Mouse (Mus musculus) stomach, embryonic 15.5 days (tissue): ENCODE measurements at regions not wholly inside any gene's neighbourhood (a gene's known extent, or its start where the extent isn't known, plus 50 kb on each side); places are given as distances from the start of the nearest gene placed in this dataset.
A peak's percentile ranks its signal among the peaks of the same experiment; 100 is the strongest.
"Not testable (repeated sequence)": the region's sequence is repeated elsewhere in the genome, so short reads cannot be mapped to it uniquely, and the experiment has no call there.

ENCODE experiments used
- ATAC-seq: fragments of 200-750 bp; cut with Nextera tagmentation; 2 replicates; pipeline ENCODE4 v1.8.0; 2017; ENCODE audit warnings: low read depth, moderate number of reproducible peaks, moderate TSS enrichment; ENCODE audit not compliant: insufficient read depth, low FRiP score
- H3K27ac ChIP-seq: fragments of 300-500 bp; sonication (generic); 2 replicates; pipeline ENCODE4 v1.5.1; 2015; ENCODE audit warnings: mild to moderate bottlenecking, inconsistent platforms
- H3K27me3 ChIP-seq: fragments of 300-500 bp; sonication (generic); replicated peaks from 2 replicates; pipeline ENCODE4 v1.6.1; 2015; ENCODE audit warnings: inconsistent platforms
- H3K36me3 ChIP-seq: fragments of 300-500 bp; sonication (generic); 2 replicates; pipeline ENCODE4 v1.6.1; 2015; ENCODE audit warnings: inconsistent platforms
- H3K4me1 ChIP-seq: fragments of 300-500 bp; sonication (generic); 2 replicates; pipeline ENCODE4 v1.6.1; 2015; ENCODE audit warnings: inconsistent platforms
- H3K4me2 ChIP-seq: fragments of 300-500 bp; sonication (generic); 2 replicates; pipeline ENCODE4 v1.6.1; 2015; ENCODE audit warnings: mild to moderate bottlenecking, inconsistent platforms
- H3K4me3 ChIP-seq: fragments of 300-500 bp; sonication (generic); replicated peaks from 2 replicates; pipeline ENCODE4 v1.5.1; 2015; ENCODE audit warnings: inconsistent platforms
- H3K9ac ChIP-seq: fragments of 300-500 bp; sonication (generic); 2 replicates; pipeline ENCODE4 v1.6.1; 2015; ENCODE audit warnings: inconsistent platforms
- H3K9me3 ChIP-seq: fragments of 300-500 bp; sonication (generic); 2 replicates; pipeline ENCODE4 v1.6.1; 2016; ENCODE audit warnings: inconsistent platforms
- WGBS: fragments of 180-500 bp; shearing (Covaris S2); methylation state at CpG from one replicate; pipeline ENCODE4 v1.1.7; 2015; 5-methylcytosine and 5-hydroxymethylcytosine counted together

DNA sequence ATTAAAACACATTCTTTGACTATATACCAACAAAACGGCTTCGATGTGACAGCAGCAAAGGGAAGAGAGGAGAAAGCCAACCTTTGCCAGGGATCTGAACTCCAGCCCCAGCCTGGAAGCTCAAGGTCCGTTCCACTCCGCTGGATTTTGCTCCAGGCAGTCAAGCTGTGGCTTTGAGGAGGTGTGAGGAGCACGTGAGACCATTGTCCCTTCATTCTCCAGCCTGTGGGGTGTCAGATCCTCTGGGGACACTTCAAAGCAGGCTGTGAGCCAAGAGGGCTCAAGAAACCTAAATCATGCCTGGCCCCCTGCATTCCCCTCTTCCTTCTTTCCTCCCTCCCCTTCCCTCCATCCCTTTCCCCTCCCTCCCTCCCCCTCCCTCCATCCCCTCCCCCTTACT lies 154.9 kb upstream of the Rpl38 start:
- Histone ChIP-seq H3K4me3 (no peak overlapping the region), H3K27ac (no peak overlapping the region), H3K4me2 (no peak overlapping the region), H3K4me1 (peaks cover 8% of the 10 kb centered on the region; the same call in 1 of the 2 replicates), H3K9ac (no peak overlapping the region), H3K27me3 (no peaks in the 10 kb centered on the region), H3K9me3 (no peaks in the 10 kb centered on the region), H3K36me3 (no peaks in the 10 kb centered on the region)
- WGBS = 22% methylated on average over 5 of the region's 5 CpGs
- ATAC-seq = no peak

GRCm38 (mm10) chr11:114511994-114512393 lies 156.3 kb upstream of the Rpl38 start:
- 9% methylated on average over 5 of the region's 5 CpGs for WGBS
- ATAC-seq = no peak
- no peak overlapping the region for H3K4me3 ChIP-seq

DNA sequence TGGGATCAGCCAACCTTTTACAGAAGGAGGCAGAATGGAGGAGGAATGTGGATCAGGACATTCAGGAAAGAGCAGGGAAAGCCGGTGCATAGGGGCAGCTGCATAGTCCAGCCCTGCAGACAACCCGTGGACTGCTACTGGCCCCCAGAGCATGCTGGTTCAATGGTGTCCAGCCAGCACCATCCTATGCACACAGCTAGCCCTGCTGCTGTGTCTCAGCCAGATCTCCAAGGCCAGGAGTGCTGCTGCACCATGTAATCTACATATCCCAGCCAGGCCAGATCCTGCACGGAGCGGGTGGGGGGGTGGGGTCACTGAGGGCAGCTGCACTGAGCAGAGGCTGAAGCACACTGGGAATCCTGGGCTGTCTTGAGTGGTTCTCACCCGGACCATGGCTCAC lies 165.8 kb upstream of the Rpl38 start:
- H3K4me1 ChIP-seq = no peaks in the 10 kb centered on the region
- WGBS = 24% methylated on average over 5 of the region's 5 CpGs
- ATAC-seq = no peak
- H3K27ac ChIP-seq = no peak overlapping the region
- no peaks in the 10 kb centered on the region for H3K27me3 ChIP-seq
- H3K9ac ChIP-seq = no peak overlapping the region
- H3K36me3 ChIP-seq = no peaks in the 10 kb centered on the region
- H3K4me3 ChIP-seq = no peak overlapping the region
- H3K4me2 ChIP-seq = no peak overlapping the region
- H3K9me3 ChIP-seq = 0 out of 2 replicates have a peak, but pooled peaks cover under 1% of the 10 kb centered on the region

More at GRCm38 (mm10) chr11:114511994-114512393, 156.3 kb upstream of the Rpl38 start:
- Histone ChIP-seq H3K36me3 (no peaks in the 10 kb centered on the region), H3K9ac (no peak overlapping the region), H3K4me2 (no peak overlapping the region), H3K27ac (no peak overlapping the region), H3K9me3 (no peaks in the 10 kb centered on the region), H3K4me1 (peaks cover 8% of the 10 kb centered on the region; the same call in 1 of the 2 replicates), H3K27me3 (no peaks in the 10 kb centered on the region)

- no peak for ATAC-seq
- Histone ChIP-seq H3K27me3 (no peaks in the 10 kb centered on the region), H3K4me1 (no peaks in the 10 kb centered on the region), H3K27ac (no peak overlapping the region), H3K4me3 (no peak overlapping the region), H3K9ac (no peak overlapping the region), H3K4me2 (no peak overlapping the region), H3K36me3 (no peaks in the 10 kb centered on the region), H3K9me3 (0 out of 2 replicates have a peak, but pooled peaks cover 3% of the 10 kb centered on the region)
- 29% methylated on average over 4 of the region's 5 CpGs for WGBS
Observed at GRCm38 (mm10) chr11:114501869-114502540, 166.3 kb upstream of the Rpl38 start.

DNA sequence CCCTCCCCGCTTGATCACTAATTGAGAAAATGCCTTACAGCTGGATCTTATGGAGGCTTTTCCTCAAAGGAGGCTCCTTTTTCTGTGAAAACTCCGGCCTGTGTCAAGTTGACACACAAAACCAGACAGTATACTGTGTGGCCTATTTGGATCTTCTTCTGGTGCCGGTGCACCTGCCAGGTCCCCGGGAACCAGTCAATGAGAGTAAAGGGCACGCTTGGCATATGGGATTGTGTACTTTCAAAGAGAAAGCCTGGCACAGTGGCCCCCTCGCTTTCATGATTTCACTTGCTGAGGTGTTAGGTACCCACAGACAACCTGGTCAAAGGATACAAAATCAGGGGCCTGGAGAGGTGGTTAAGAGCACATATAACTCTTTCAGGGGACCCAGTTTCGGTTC lies 167.9 kb upstream of the Rpl38 start:
- no peak overlapping the region for H3K4me3 ChIP-seq
- no peaks in the 10 kb centered on the region for H3K27me3 ChIP-seq
- no peak overlapping the region for H3K4me2 ChIP-seq
- no peaks in the 10 kb centered on the region for H3K36me3 ChIP-seq
- 90% methylated on average over 7 of the region's 7 CpGs for WGBS
- no peaks in the 10 kb centered on the region for H3K4me1 ChIP-seq
- 0 out of 2 replicates have a peak, but pooled peaks cover 3% of the 10 kb centered on the region for H3K9me3 ChIP-seq
- no peak overlapping the region for H3K9ac ChIP-seq
- H3K27ac ChIP-seq = no peak overlapping the region
- no peak for ATAC-seq

GRCm38 (mm10) chr11:114499665-114500064 lies 168.7 kb upstream of the Rpl38 start:
- no peaks in the 10 kb centered on the region for H3K4me1 ChIP-seq
- no peak overlapping the region for H3K4me3 ChIP-seq
- 0 out of 2 replicates have a peak, but pooled peaks cover 3% of the 10 kb centered on the region for H3K9me3 ChIP-seq
- no peak overlapping the region for H3K4me2 ChIP-seq
- H3K36me3 ChIP-seq = no peaks in the 10 kb centered on the region
- no peak for ATAC-seq
- no peak overlapping the region for H3K27ac ChIP-seq
- WGBS = 87% methylated on average over 12 of the region's 12 CpGs
- no peak overlapping the region for H3K9ac ChIP-seq
- H3K27me3 ChIP-seq = no peaks in the 10 kb centered on the region

DNA sequence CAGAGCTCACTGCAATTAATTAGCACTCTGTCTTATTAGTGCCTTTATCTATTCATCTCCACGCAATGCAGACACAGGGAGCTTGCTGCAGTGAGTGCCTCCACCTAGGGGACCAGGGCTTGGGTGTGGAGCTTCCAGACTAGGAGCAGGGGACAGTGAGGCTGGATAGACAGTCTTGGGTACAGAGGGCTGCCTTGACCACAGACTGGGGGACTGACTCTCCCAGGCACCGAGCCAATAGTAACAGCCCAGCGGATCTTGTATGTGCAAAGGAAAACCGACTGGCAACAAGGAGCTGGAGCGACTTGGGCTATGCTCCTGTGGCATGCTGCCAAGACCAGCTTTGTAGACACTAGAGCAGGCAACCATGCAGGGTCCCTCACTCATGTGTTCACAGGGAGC lies 172.8 kb upstream of the Rpl38 start:
- 0 out of 2 replicates have a peak, but pooled peaks cover 3% of the 10 kb centered on the region for H3K9me3 ChIP-seq
- no peak overlapping the region for H3K9ac ChIP-seq
- no peaks in the 10 kb centered on the region for H3K36me3 ChIP-seq
- H3K27me3 ChIP-seq = peaks cover 13% of the 10 kb centered on the region; the same call in 1 of the 2 replicates
- no peak overlapping the region for H3K27ac ChIP-seq
- H3K4me3 ChIP-seq = no peak overlapping the region
- WGBS = 42% methylated on average over 5 of the region's 5 CpGs
- no peak for ATAC-seq
- no peak overlapping the region for H3K4me2 ChIP-seq
- H3K4me1 ChIP-seq = no peaks in the 10 kb centered on the region

DNA sequence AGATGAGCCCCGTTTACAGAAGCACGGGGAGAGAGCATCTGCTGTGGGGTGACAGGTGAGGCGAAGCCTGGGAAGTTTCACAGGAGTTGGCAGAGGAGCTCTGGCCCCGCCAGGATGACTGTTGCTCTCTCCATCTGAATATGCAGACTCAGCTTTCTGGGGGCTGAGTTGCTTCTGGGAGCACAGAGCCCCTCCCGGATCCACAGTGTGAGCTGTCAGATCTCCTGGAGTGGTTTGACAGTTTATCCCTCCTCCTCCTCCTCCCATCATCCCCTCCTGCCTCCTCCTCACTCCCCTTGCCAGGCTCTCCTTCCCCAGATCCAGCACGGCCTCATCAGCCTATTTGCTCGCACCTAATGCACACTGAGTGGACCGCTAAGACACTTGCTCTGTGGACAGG lies 181.9 kb upstream of the Rpl38 start:
- H3K4me2 ChIP-seq = no peak overlapping the region
- 18% methylated on average over 8 of the region's 8 CpGs for WGBS
- no peaks in the 10 kb centered on the region for H3K9me3 ChIP-seq
- H3K27ac ChIP-seq = no peak overlapping the region
- no peak overlapping the region for H3K4me3 ChIP-seq
- H3K9ac ChIP-seq = no peak overlapping the region
- 0 out of 2 replicates have a peak, but pooled peaks cover 8% of the 10 kb centered on the region for H3K27me3 ChIP-seq
- H3K36me3 ChIP-seq = no peaks in the 10 kb centered on the region
- H3K4me1 ChIP-seq = 0 out of 2 replicates have a peak, but pooled peaks cover 3% of the 10 kb centered on the region
- peak; percentile 40; the same call in 1 of the 2 replicates for ATAC-seq

GRCm38 (mm10) chr11:114485429-114485828 lies 182.9 kb upstream of the Rpl38 start:
- Histone ChIP-seq H3K4me2 (0 out of 2 replicates have a peak overlapping the region, but pooled peaks have one; percentile 1), H3K4me3 (no peak overlapping the region), H3K27me3 (0 out of 2 replicates have a peak, but pooled peaks cover 6% of the 10 kb centered on the region), H3K36me3 (no peaks in the 10 kb centered on the region), H3K4me1 (0 out of 2 replicates have a peak, but pooled peaks cover 3% of the 10 kb centered on the region), H3K27ac (no peak overlapping the region), H3K9me3 (no peaks in the 10 kb centered on the region), H3K9ac (no peak overlapping the region)
- no peak for ATAC-seq
- 45% methylated on average over 15 of the region's 15 CpGs for WGBS

DNA sequence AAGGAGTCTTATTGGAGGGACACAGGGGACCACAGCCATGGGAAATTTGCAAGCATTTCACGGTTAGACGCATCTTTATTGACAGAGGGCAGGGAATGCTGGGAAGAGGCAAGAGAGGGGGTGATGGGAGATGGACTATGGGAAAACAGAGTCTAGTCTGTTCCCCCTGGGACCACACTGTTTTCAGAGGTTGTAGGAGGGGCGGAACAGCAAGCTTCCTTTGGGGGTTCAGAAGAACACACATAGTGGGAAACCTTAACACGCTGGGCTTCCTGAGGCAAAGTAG lies 183.7 kb upstream of the Rpl38 start:
- Histone ChIP-seq H3K9me3 (no peaks in the 10 kb centered on the region), H3K36me3 (no peaks in the 10 kb centered on the region), H3K4me3 (no peak overlapping the region), H3K4me1 (0 out of 2 replicates have a peak, but pooled peaks cover 3% of the 10 kb centered on the region), H3K9ac (no peak overlapping the region), H3K27me3 (0 out of 2 replicates have a peak, but pooled peaks cover 11% of the 10 kb centered on the region), H3K27ac (no peak overlapping the region), H3K4me2 (no peak overlapping the region)
- WGBS = 77% methylated on average over 4 of the region's 4 CpGs
- no peak for ATAC-seq

DNA sequence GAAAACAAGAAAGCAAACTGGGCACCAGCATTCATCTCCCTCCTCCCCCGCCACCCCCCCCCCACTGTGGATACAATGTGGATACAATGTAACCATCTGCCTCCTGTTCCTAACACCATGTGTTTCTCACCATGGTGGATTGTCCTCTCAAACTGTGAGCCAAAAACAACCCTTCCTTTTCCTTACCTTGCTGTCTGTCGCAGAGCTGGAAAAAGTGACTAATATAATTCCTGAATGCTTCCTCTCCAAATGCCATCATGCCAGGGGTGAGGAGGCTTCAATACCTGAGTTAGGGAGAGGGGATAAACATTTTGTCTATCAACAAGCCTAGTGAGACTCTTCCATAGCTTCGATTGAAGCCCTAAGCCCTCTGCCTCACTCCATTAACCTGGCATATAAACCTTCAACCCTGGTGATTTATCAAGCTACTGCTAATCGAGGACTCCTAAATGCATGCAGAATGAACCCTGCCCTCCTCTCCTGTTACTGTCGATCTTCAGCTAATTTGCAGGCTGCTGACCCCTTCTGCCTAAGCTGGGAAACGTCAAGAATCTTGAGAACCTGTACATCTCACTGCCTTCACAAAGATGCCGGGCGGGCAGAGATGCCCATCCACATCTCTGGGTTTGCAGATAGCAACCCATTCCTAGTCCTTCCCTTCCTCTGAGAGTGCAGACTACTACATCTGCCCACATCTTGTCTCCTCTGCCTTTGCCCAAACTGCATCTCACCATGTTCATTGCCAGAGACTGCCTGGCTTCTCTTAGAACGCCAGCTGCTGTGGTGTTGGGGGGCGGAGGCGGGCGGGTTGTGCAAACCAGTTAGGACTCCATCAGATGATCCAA lies 184.3 kb upstream of the Rpl38 start:
- Histone ChIP-seq H3K9ac (no peak overlapping the region), H3K4me2 (no peak overlapping the region), H3K4me1 (0 out of 2 replicates have a peak, but pooled peaks cover 3% of the 10 kb centered on the region), H3K27ac (no peak overlapping the region), H3K27me3 (0 out of 2 replicates have a peak, but pooled peaks cover 11% of the 10 kb centered on the region), H3K9me3 (no peaks in the 10 kb centered on the region), H3K36me3 (no peaks in the 10 kb centered on the region), H3K4me3 (no peak overlapping the region)
- ATAC-seq = no peak
- WGBS = 63% methylated on average over 12 of the region's 12 CpGs

GRCm38 (mm10) chr11:114483350-114483749 lies 185.0 kb upstream of the Rpl38 start:
- H3K4me1 ChIP-seq, H3K4me2 ChIP-seq, H3K36me3 ChIP-seq, ATAC-seq, H3K9ac ChIP-seq, H3K4me3 ChIP-seq, H3K9me3 ChIP-seq, H3K27ac ChIP-seq: not testable (repeated sequence)
- H3K27me3 ChIP-seq = 0 out of 2 replicates have a peak, but pooled peaks cover 11% of the 10 kb centered on the region
- 73% methylated on average over 7 of the region's 7 CpGs for WGBS
